ENCODE assay signal across 31 mouse cellular contexts in genomic region chr11:83060412-83061020, GRCm38 (mm10). TPM values are rescaled to one million over a fixed set of nuclear protein-coding genes. Genes with fewer than 3 reads are reported as not detected.
DNase-seq lines count a peak whose midpoint lies in the region; ATAC-seq and TF ChIP-seq lines count a peak whose summit lies in the region.
"Had no signal": no experiment of that assay in that cellular context is flagged by ENCODE, and none has a peak within 500 bp of the region (broad histone marks: within the 10 kb centered on the region; RNA-seq: fewer than 3 reads in every experiment).

No protein-coding gene starts in this region.

- DNase-seq in heart, embryonic 10.5 days (ENCODE audit: low spot score): peak; percentile 73
- no peak for DNase-seq in heart, postnatal 14 days
- peak; percentile 32 for DNase-seq in CD4-positive helper T cell, adult 2 months (ENCODE audit: low read depth, low spot score)
- DNase-seq in cerebellum, adult 11 months: no peak
- DNase-seq in thymus, postnatal 0 days (ENCODE audit: low spot score): no peak
- DNase-seq: adrenal gland, adult 2 months; cerebellum, adult 18-20 months; cerebellum, postnatal 10 days; forebrain, postnatal 0 days; gastrocnemius, postnatal 14 days; heart, adult 18-20 months; kidney, adult 9 months; kidney, postnatal 10 days; liver; right cerebral cortex, postnatal 25 days had no signal

- no peaks in the 10 kb centered on the region for H3K9me3 ChIP-seq in heart, embryonic 10.5 days
- H3K9me3 ChIP-seq: forebrain, embryonic 12.5 days; heart, embryonic 12.5 days; hindbrain, embryonic 10.5 days; hindbrain, embryonic 15.5 days; liver, embryonic 15.5 days; lung, embryonic 15.5 days; stomach, embryonic 15.5 days had no signal

- no peaks in the 10 kb centered on the region for H3K36me3 ChIP-seq in heart, embryonic 10.5 days
- H3K36me3 ChIP-seq: forebrain, embryonic 12.5 days; heart, embryonic 12.5 days; hindbrain, embryonic 10.5 days; hindbrain, embryonic 15.5 days; liver, embryonic 15.5 days; lung, embryonic 15.5 days; stomach, embryonic 15.5 days had no signal

- 71% methylated on average over 5 of the region's 5 CpGs for WGBS in heart, embryonic 10.5 days
- WGBS in bone marrow, adult 2 months: 77% methylated on average over 5 of the region's 5 CpGs

- intact Hi-C loops in heart, postnatal 14 days (cut with DNase I): loop anchor here (5.0 kb wide), 1 partner anchor 52 kb away; no protein-coding TSS in a partner anchor

- peaks cover 23% of the 10 kb centered on the region; the same call in 1 of the 2 replicates for H3K4me1 ChIP-seq in heart, embryonic 10.5 days
- H3K4me1 ChIP-seq in bone marrow, adult 2 months (ENCODE audit: control insufficient read depth, insufficient read depth, low read length): peaks cover 2% of the 10 kb centered on the region
- H3K4me1 ChIP-seq: forebrain, embryonic 12.5 days; hindbrain, embryonic 10.5 days; hindbrain, embryonic 15.5 days; lung, embryonic 15.5 days; stomach, embryonic 15.5 days had no signal

- no peak for TF ChIP-seq CTCF in bone marrow, adult 2 months (IDR thresholded peaks at IDR 0.05; ENCODE audit: control insufficient read depth, insufficient read depth, low read length)

- peaks cover 12% of the 10 kb centered on the region; the same call in 1 of the 2 replicates for H3K27me3 ChIP-seq in heart, embryonic 10.5 days (ENCODE audit: insufficient read depth, poor library complexity, severe bottlenecking)
- H3K27me3 ChIP-seq: heart, embryonic 12.5 days; hindbrain, embryonic 15.5 days; liver, embryonic 15.5 days; lung, embryonic 15.5 days; stomach, embryonic 15.5 days had no signal

- no peak overlapping the region for H3K4me3 ChIP-seq in heart, embryonic 10.5 days
- H3K4me3 ChIP-seq in bone marrow, adult 2 months (replicated peaks; ENCODE audit: control insufficient read depth, low read depth, low read length): no peak overlapping the region
- H3K4me3 ChIP-seq: forebrain, embryonic 12.5 days; heart, embryonic 12.5 days; hindbrain, embryonic 10.5 days; hindbrain, embryonic 15.5 days; liver, embryonic 15.5 days; lung, embryonic 15.5 days; stomach, embryonic 15.5 days had no signal

- ATAC-seq in inflammation-experienced regulatory T-cells, adult 6 months: peak; percentile 31
- ATAC-seq: forebrain, postnatal 0 days; intestine, postnatal 0 days; midbrain, embryonic 16.5 days had no signal

- no peak overlapping the region for H3K27ac ChIP-seq in heart, embryonic 10.5 days
- 0 out of 2 replicates have a peak overlapping the region, but pooled peaks have one; percentile 1 for H3K27ac ChIP-seq in bone marrow, adult 2 months (ENCODE audit: control insufficient read depth, insufficient read depth, low read depth, low read length, poor library complexity)
- H3K27ac ChIP-seq: forebrain, embryonic 12.5 days; hindbrain, embryonic 10.5 days; hindbrain, embryonic 15.5 days; liver, embryonic 15.5 days; lung, embryonic 15.5 days; stomach, embryonic 15.5 days had no signal

- TF ChIP-seq POLR2A in bone marrow, adult 2 months (IDR thresholded peaks at IDR 0.05; ENCODE audit: borderline replicate concordance, control insufficient read depth, low read depth, low read length): no peak

RNA-seq across cellular contexts. Expression of gene Slfn2, which starts 4.4 kb away (rescaled TPM):
- polyA plus RNA-seq in heart, embryonic 10.5 days (2016; fragmentation: Nextera tagmentation; extraction: Ambion mirVana): 1.3 and 1.5 TPM in 2 replicates
- total RNA-seq in heart, postnatal 14 days (2021): 1 to 10 TPM; 3.5 to 4.8 TPM
- polyA plus RNA-seq in bone marrow, adult 2 months (2011; ENCODE audit: insufficient read depth, insufficient read length, low replicate concordance, missing spikeins): 101 and 262 TPM in 2 replicates
- 100 to 1,000 TPM; 817 to 952 (median 818) TPM for polyA plus RNA-seq in inflammation-experienced regulatory T-cells, adult 6 months (2017; shearing (Covaris generic))
- polyA plus RNA-seq in thymus, postnatal 0 days (2015; fragmentation: Nextera tagmentation; extraction: Ambion mirVana): 129 and 142 TPM in 2 replicates

RNA-seq across cellular contexts. Expression of gene Slfn8, which starts 39.9 kb away (rescaled TPM):
- polyA plus RNA-seq in heart, embryonic 10.5 days (2016; fragmentation: Nextera tagmentation; extraction: Ambion mirVana): 0.04 and 0.30 TPM in 2 replicates
- under 1 TPM; 0.22 to 0.46 TPM for total RNA-seq in heart, postnatal 14 days (2021)
- polyA plus RNA-seq in bone marrow, adult 2 months (2011; ENCODE audit: insufficient read depth, insufficient read length, low replicate concordance, missing spikeins): 6.5 and 13.7 TPM in 2 replicates
- 10 to 100 TPM; 52.4 to 79.0 (median 67.6) TPM for polyA plus RNA-seq in inflammation-experienced regulatory T-cells, adult 6 months (2017; shearing (Covaris generic))
- 5.9 and 7.1 TPM in 2 replicates for polyA plus RNA-seq in thymus, postnatal 0 days (2015; fragmentation: Nextera tagmentation; extraction: Ambion mirVana)

RNA-seq across cellular contexts. Expression of gene Slfn1, which starts 56.1 kb away (rescaled TPM):
- polyA plus RNA-seq in heart, embryonic 10.5 days (2016; fragmentation: Nextera tagmentation; extraction: Ambion mirVana): not detected in 2 replicates
- under 1 TPM in 1 of 2 experiments, not detected in 1; 0.41 TPM for total RNA-seq in heart, postnatal 14 days (2021)
- polyA plus RNA-seq in bone marrow, adult 2 months (2011; ENCODE audit: insufficient read depth, insufficient read length, low replicate concordance, missing spikeins): 12.4 and 57.6 TPM in 2 replicates
- polyA plus RNA-seq in inflammation-experienced regulatory T-cells, adult 6 months (2017; shearing (Covaris generic)): 100 to 1,000 TPM; 143 to 239 (median 228) TPM
- polyA plus RNA-seq in thymus, postnatal 0 days (2015; fragmentation: Nextera tagmentation; extraction: Ambion mirVana): 3.0 and 4.1 TPM in 2 replicates
- total RNA-seq: gastrocnemius, postnatal 14 days; layer of hippocampus, postnatal 10 days; left cerebral cortex, adult 18-20 months; left cerebral cortex, postnatal 14 days had no signal
- polyA plus RNA-seq: forebrain, embryonic 12.5 days; heart, embryonic 12.5 days; hindbrain, embryonic 10.5 days; hindbrain, embryonic 15.5 days; limb, embryonic 11.5 days; midbrain, embryonic 16.5 days; neural tube, embryonic 11.5 days had no signal

Comparison
In these comparisons a context has a peak if more than half of its experiments do, and no peak if none do; other contexts are left out.
1. DNase-seq: peak in heart, embryonic 10.5 days (single experiment) and CD4-positive helper T cell, adult 2 months (single experiment); none in heart, postnatal 14 days (0 of 2), cerebellum, adult 11 months (single experiment) and thymus, postnatal 0 days (single experiment).
2. RNA of gene Slfn2, which starts 4.4 kb away (polyA plus RNA-seq): 817 to 952 TPM in inflammation-experienced regulatory T-cells, adult 6 months, 101 to 262 TPM in bone marrow, adult 2 months and 129 to 142 TPM in thymus, postnatal 0 days; 1.3 to 1.5 TPM in heart, embryonic 10.5 days; every median in the first group is over 10 times any median in the second.